Mouse (Mus musculus) macrophage (primary cell): ENCODE data around the gene Sema4g. TPM values are rescaled to one million over a fixed set of nuclear protein-coding genes. Genes with fewer than 3 reads are reported as not detected.

Experiments used
- H3K27ac ChIP-seq: fragments of 350-480 bp; formaldehyde crosslinking; 2 replicates; pipeline ENCODE4 v1.9.0; 2021
- H3K36me3 ChIP-seq: fragments of 350-480 bp; formaldehyde crosslinking; 2 replicates; pipeline ENCODE4 v1.9.0; 2021; ENCODE audit errors: inconsistent target
- H3K4me3 ChIP-seq: fragments of 350-480 bp; formaldehyde crosslinking; 2 replicates; pipeline ENCODE4 v1.9.0; 2021; ENCODE audit errors: inconsistent target
- H3K79me2 ChIP-seq: fragments of 350-480 bp; formaldehyde crosslinking; 2 replicates; pipeline ENCODE4 v1.9.0; 2021; ENCODE audit errors: inconsistent target
- WGBS: methylation state at CpG from one replicate; pipeline ENCODE4 v1.1.7; 2026; ENCODE audit warnings: inconsistent platforms; ENCODE audit not compliant: missing documents; 5-methylcytosine and 5-hydroxymethylcytosine counted together
- polyA plus RNA-seq: library from polyadenylated mRNA; stranded (reverse); fragments of 250-400 nt; gene quantifications from 3 replicates; pipeline ENCODE4 v1.2.4, GENCODE M21; 2018; ENCODE audit warnings: inconsistent platforms

The Sema4g gene
- polyA plus RNA-seq, 1 experiment from 2014 or later = 0.04 TPM

- Histone ChIP-seq H3K4me3 (no peak overlapping the region), H3K36me3 (no peaks in the 10 kb centered on the region), H3K27ac (no peak overlapping the region), H3K79me2 (no peaks in the 10 kb centered on the region)
- WGBS = 43% methylated on average over 20 of the region's 22 CpGs
These were observed 930 bp downstream of the Sema4g start for GRCm38 (mm10) chr19:44989567-44990495.

GRCm38 (mm10) chr19:44991031-44991430, 2.1 kb downstream of the Sema4g start:
- no peaks in the 10 kb centered on the region for H3K36me3 ChIP-seq
- H3K4me3 ChIP-seq = no peak overlapping the region
- 94% methylated on average over 8 of the region's 8 CpGs for whole genome bisulfite sequencing
- no peak overlapping the region for H3K27ac ChIP-seq
- H3K79me2 ChIP-seq = no peaks in the 10 kb centered on the region

GRCm38 (mm10) chr19:44992246-44992645, 3.3 kb downstream of the Sema4g start:
- Histone ChIP-seq H3K36me3 (no peaks in the 10 kb centered on the region), H3K79me2 (no peaks in the 10 kb centered on the region), H3K27ac (no peak overlapping the region), H3K4me3 (no peak overlapping the region)
- WGBS = 34% methylated on average over 7 of the region's 7 CpGs

GRCm38 (mm10) chr19:44992712-44993111, 3.8 kb downstream of the Sema4g start:
- Histone ChIP-seq H3K27ac (no peak overlapping the region), H3K4me3 (no peak overlapping the region)
- 67% methylated on average over 7 of the region's 7 CpGs for WGBS

GRCm38 (mm10) chr19:44997786-44998185, 8.9 kb downstream of the Sema4g start:
- Histone ChIP-seq H3K36me3 (no peaks in the 10 kb centered on the region), H3K4me3 (no peak overlapping the region), H3K27ac (no peak overlapping the region), H3K79me2 (no peaks in the 10 kb centered on the region)
- 90% methylated on average over 11 of the region's 11 CpGs for WGBS

More at GRCm38 (mm10) chr19:44992712-44993111, 3.8 kb downstream of the Sema4g start:
- no peaks in the 10 kb centered on the region for H3K36me3 ChIP-seq
- H3K79me2 ChIP-seq = no peaks in the 10 kb centered on the region

- H3K36me3 ChIP-seq = peaks cover 12% of the 10 kb centered on the region; the same call in 1 of the 2 replicates
- no peak overlapping the region for H3K4me3 ChIP-seq
- WGBS = 88% methylated on average over 8 of the region's 8 CpGs
- peaks cover 4% of the 10 kb centered on the region; the same call in 1 of the 2 replicates for H3K79me2 ChIP-seq
- no peak overlapping the region for H3K27ac ChIP-seq
These were observed 10.7 kb downstream of the Sema4g start for GRCm38 (mm10) chr19:44999647-45000046.

- 92% methylated on average over 1 of the region's 3 CpGs for WGBS
- no peak overlapping the region for H3K27ac ChIP-seq
- H3K36me3 ChIP-seq = peaks cover 17% of the 10 kb centered on the region; the same call in 1 of the 2 replicates
- peaks cover 16% of the 10 kb centered on the region; the same call in 1 of the 2 replicates for H3K79me2 ChIP-seq
- H3K4me3 ChIP-seq = no peak overlapping the region
These were observed 13.4 kb downstream of the Sema4g start for GRCm38 (mm10) chr19:45002301-45002700.

- Histone ChIP-seq H3K36me3 (peaks cover 17% of the 10 kb centered on the region; the same call in 1 of the 2 replicates), H3K27ac (no peak overlapping the region), H3K79me2 (peaks cover 18% of the 10 kb centered on the region; the same call in 1 of the 2 replicates), H3K4me3 (no peak overlapping the region)
- WGBS = 96% methylated on average over 7 of the region's 7 CpGs
These were observed 15.0 kb downstream of the Sema4g start for GRCm38 (mm10) chr19:45003740-45004516.

- Histone ChIP-seq H3K79me2 (peaks cover 18% of the 10 kb centered on the region; the same call in 1 of the 2 replicates), H3K27ac (peak within 1 kb of the TSS; percentile 65), H3K36me3 (peaks cover 22% of the 10 kb centered on the region), H3K4me3 (peak within 1 kb of the TSS; percentile 67)
- WGBS = 7% methylated on average over 16 of the region's 16 CpGs
These were observed 16.5 kb downstream of the Sema4g start, which contains the start of gene Twnk for GRCm38 (mm10) chr19:45005444-45005843. Twnk (plus strand) TSS chr19:45005663.

- under 1% methylated on average over 77 of the region's 82 CpGs for WGBS
- peaks cover 29% of the 10 kb centered on the region for H3K36me3 ChIP-seq
These were observed 17.2 kb downstream of the Sema4g start, which contains the start of gene Mrpl43 for GRCm38 (mm10) chr19:45005957-45006712. Mrpl43 (minus strand) TSS chr19:45006442.

GRCm38 (mm10) chr19:45007021-45007420, 18.1 kb downstream of the Sema4g start:
- Histone ChIP-seq H3K79me2 (peaks cover 18% of the 10 kb centered on the region; the same call in 1 of the 2 replicates), H3K27ac (peak overlapping the region; percentile 65), H3K36me3 (peaks cover 36% of the 10 kb centered on the region), H3K4me3 (peak overlapping the region; percentile 67)
- 32% methylated on average over 16 of the region's 17 CpGs for WGBS

More at GRCm38 (mm10) chr19:45005957-45006712, 17.2 kb downstream of the Sema4g start, which contains the start of gene Mrpl43:
- H3K4me3 ChIP-seq = peak within 1 kb of the TSS; percentile 67
- H3K27ac ChIP-seq = peak within 1 kb of the TSS; percentile 65
- H3K79me2 ChIP-seq = peaks cover 18% of the 10 kb centered on the region; the same call in 1 of the 2 replicates

- WGBS = 90% methylated on average over 20 of the region's 20 CpGs
- H3K27ac ChIP-seq = no peak overlapping the region
- H3K36me3 ChIP-seq = peaks cover 36% of the 10 kb centered on the region
- peaks cover 18% of the 10 kb centered on the region; the same call in 1 of the 2 replicates for H3K79me2 ChIP-seq
- peak overlapping the region; percentile 67; the same call in 1 of the 2 replicates for H3K4me3 ChIP-seq
These were observed 18.7 kb downstream of the Sema4g start for GRCm38 (mm10) chr19:45007425-45008191.

GRCm38 (mm10) chr19:45010646-45011045, 21.7 kb downstream of the Sema4g start:
- Histone ChIP-seq H3K36me3 (peaks cover 19% of the 10 kb centered on the region), H3K27ac (no peak overlapping the region), H3K79me2 (peaks cover 9% of the 10 kb centered on the region; the same call in 1 of the 2 replicates), H3K4me3 (no peak overlapping the region)
- 96% methylated on average over 4 of the region's 4 CpGs for WGBS
